Mouse (Mus musculus) heart, postnatal 0 days (tissue): ENCODE data around the gene B3gnt2.

Source experiments
- CTCF ChIP-seq: IDR thresholded peaks from 2 replicates; pipeline ENCODE4 v1.5.1; 2016; ENCODE audit warnings: antibody characterized with exemption, control low read depth, low read depth
- EP300 ChIP-seq: IDR thresholded peaks from 2 replicates; pipeline ENCODE4 v1.6.1; 2016; ENCODE audit warnings: antibody characterized with exemption, low read depth

DNA sequence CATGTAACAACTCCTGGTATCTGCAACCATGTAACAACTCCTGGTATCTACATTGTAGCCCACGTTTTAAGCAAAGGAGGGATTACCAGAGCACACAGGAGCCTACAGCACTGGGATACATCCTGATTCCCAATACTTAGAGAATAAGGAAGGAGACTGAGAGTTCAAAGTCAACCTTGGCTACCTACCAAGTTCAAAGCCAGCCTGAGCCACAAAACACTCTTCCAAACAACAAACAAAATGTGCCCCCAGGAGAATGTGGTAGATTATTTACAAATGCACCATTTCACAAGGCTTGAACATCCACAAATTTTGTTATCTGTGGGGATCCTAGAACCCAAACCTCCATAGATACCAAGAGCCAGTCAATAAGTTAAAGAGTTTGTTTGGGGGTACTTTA lies 22.4 kb downstream of the B3gnt2 start:
- TF ChIP-seq CTCF, result no peak
- no peak for TF ChIP-seq EP300
